Mouse (Mus musculus) spleen, adult 2 months (tissue): ENCODE measurements at regions not wholly inside any gene's neighbourhood (a gene's known extent, or its start where the extent isn't known, plus 50 kb on each side); places are given as distances from the start of the nearest gene placed in this dataset.

Source experiments
- DNase-seq, 2 experiments: peaks; one replicate each; pipeline versions ENCODE4 v3.0.0 to v3.0.0-alpha.2; 2012 to 2021; ENCODE audit warnings: low spot score in 2 of 2, low read depth in 1 of 2
- H3K27ac ChIP-seq: fragments of 200-500 bp; 2 replicates; pipeline ENCODE4 v1.5.1; 2012; ENCODE audit warnings: low read length, inconsistent platforms; ENCODE audit not compliant: insufficient read depth
- H3K27me3 ChIP-seq: fragments of 200-500 bp; 2 replicates; pipeline ENCODE4 v1.6.1; 2012; ENCODE audit warnings: mild to moderate bottlenecking, moderate library complexity, low read length, inconsistent platforms; ENCODE audit not compliant: control insufficient read depth, insufficient read depth
- H3K36me3 ChIP-seq: fragments of 200-500 bp; 2 replicates; pipeline ENCODE4 v1.6.1; 2012; ENCODE audit warnings: mild to moderate bottlenecking, low read length, inconsistent platforms; ENCODE audit not compliant: control insufficient read depth, insufficient read depth
- H3K4me1 ChIP-seq: fragments of 200-500 bp; 2 replicates; pipeline ENCODE4 v1.6.1; 2011; ENCODE audit warnings: inconsistent platforms; ENCODE audit not compliant: control insufficient read depth, insufficient read depth, insufficient read length
- H3K4me3 ChIP-seq: fragments of 200-500 bp; 2 replicates; pipeline ENCODE4 v1.5.1; 2011; ENCODE audit warnings: mild to moderate bottlenecking, inconsistent platforms; ENCODE audit not compliant: insufficient read depth, insufficient read length; ENCODE audit errors: extremely low read depth
- CTCF ChIP-seq: fragments of 200-500 bp; IDR thresholded peaks from 2 replicates; pipeline ENCODE4 v1.5.1; 2011; ENCODE audit warnings: mild to moderate bottlenecking, inconsistent platforms; ENCODE audit not compliant: insufficient read depth, insufficient read length, insufficient replicate concordance; ENCODE audit errors: extremely low read depth
- POLR2A ChIP-seq: fragments of 200-500 bp; IDR thresholded peaks from 2 replicates; pipeline ENCODE4 v1.6.1; 2011; ENCODE audit warnings: low read depth, low read length, inconsistent platforms
- WGBS: fragments of 180-500 bp; shearing (Covaris S2); methylation state at CpG from one replicate; pipeline ENCODE4 v1.1.7; 2018; 5-methylcytosine and 5-hydroxymethylcytosine counted together

DNA sequence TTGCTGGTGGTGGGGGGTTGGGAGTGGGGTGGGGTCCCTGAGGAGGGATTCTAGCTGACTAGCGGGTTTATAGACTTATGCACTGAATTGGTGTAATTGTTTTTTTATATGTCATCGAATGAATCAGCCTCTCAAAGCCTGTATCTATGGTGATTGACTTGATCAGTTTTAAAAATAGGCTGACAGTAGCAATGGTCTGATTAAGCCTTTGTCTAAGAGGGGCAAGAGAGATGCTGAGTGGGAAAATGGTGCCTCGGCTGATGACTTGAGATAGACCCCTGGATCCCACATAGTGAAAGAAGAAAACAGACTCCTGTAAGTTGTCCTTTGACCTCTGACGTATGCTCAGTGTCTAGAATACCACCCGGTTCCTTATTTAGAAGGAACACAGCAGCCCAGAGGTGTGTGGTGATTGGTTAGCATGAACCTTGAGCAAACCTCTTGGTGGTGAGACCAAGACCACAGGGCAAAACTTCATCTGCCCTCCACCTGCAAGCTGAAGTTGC lies 312.7 kb upstream of the Klf3 start:
- Histone ChIP-seq H3K4me3 (no peak overlapping the region), H3K27ac (peak overlapping the region; percentile 33; the same call in 1 of the 2 replicates), H3K27me3 (no peaks in the 10 kb centered on the region), H3K36me3 (no peaks in the 10 kb centered on the region), H3K4me1 (peaks cover 30% of the 10 kb centered on the region; the same call in 1 of the 2 replicates)
- TF ChIP-seq CTCF (no peak), POLR2A (no peak)
- DNase-seq: peak in 1 of 2 experiments; percentile 61
- 62% methylated on average over 5 of the region's 5 CpGs for WGBS

DNA sequence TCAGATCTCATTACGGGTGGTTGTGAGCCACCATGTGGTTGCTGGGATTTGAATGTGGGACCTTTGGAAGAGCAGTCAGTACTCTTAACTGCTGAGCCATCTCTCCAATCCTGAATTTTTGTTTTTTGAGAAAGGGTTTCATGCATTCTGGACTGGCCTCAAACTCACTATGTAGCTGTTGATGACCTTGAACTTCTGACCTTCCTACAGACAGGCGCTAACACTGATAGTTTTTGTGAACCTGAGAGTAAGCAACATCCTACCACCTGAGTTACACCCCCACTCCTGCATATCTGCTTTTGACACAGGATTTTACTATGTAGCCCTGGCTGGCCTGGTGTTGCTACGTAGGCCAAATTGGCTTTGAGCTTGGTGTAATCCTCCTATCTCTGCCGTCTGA lies 308.8 kb upstream of the Klf3 start:
- Histone ChIP-seq H3K4me1 (peaks cover 29% of the 10 kb centered on the region), H3K4me3 (no peak overlapping the region), H3K27ac (no peak overlapping the region), H3K36me3 (no peaks in the 10 kb centered on the region), H3K27me3 (no peaks in the 10 kb centered on the region)
- TF ChIP-seq POLR2A: no peak
- no peak for TF ChIP-seq CTCF
- WGBS: 97% methylated on average over 4 of the region's 4 CpGs
- no peak for DNase-seq

DNA sequence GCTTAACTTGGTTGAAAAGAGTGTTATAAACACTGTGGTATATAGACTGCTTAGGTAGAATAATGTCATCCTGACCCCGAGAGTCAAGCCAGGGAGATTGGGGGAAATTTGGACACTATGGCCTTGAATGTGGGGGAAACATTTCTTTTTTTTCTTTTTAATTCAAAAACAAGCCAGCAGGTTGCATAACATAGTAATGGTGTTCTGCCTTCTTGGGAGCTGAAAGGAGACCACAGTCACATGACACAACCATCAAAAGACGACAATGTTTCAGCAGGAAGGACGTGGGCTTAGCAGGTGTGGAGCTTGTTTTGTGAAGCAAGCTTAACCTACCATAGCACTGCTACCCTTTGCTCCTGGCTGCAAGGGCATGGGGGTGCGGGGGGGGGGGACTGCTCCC lies 306.3 kb upstream of the Klf3 start:
- Histone ChIP-seq H3K36me3 (no peaks in the 10 kb centered on the region), H3K4me1 (peaks cover 30% of the 10 kb centered on the region), H3K4me3 (no peak overlapping the region), H3K27me3 (no peaks in the 10 kb centered on the region), H3K27ac (peak overlapping the region; percentile 71)
- TF ChIP-seq CTCF (no peak), POLR2A (no peak)
- whole genome bisulfite sequencing: 38% methylated on average over 4 of the region's 4 CpGs
- DNase-seq: peak in 1 of 2 experiments; percentile 80

DNA sequence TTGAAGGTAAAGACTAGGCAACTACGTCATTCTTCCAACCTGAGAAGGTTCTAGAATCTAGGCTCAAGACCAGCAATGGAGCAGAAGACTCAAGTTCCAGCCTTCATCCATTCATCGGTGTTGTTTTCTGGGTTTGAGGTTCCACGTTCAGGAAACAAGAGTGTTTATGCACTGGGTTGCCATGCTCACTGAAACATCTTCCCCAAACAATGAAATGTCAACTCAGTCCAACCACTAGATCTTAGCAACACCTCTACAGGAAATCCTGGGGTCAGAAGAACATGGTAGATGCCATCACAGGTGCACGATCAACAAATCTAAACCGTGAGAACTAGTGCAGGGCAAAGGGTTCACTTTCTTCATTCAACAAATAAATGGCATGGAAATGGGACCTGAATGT lies 304.8 kb upstream of the Klf3 start:
- H3K36me3 ChIP-seq: no peaks in the 10 kb centered on the region
- H3K27me3 ChIP-seq: no peaks in the 10 kb centered on the region
- H3K4me3 ChIP-seq: no peak overlapping the region
- DNase-seq: peak in 1 of 2 experiments; percentile 71
- peak overlapping the region; percentile 1; the same call in 1 of the 2 replicates for H3K27ac ChIP-seq
- peaks cover 30% of the 10 kb centered on the region for H3K4me1 ChIP-seq
- TF ChIP-seq CTCF (no peak), POLR2A (no peak)
- WGBS: 59% methylated on average over 5 of the region's 5 CpGs

DNA sequence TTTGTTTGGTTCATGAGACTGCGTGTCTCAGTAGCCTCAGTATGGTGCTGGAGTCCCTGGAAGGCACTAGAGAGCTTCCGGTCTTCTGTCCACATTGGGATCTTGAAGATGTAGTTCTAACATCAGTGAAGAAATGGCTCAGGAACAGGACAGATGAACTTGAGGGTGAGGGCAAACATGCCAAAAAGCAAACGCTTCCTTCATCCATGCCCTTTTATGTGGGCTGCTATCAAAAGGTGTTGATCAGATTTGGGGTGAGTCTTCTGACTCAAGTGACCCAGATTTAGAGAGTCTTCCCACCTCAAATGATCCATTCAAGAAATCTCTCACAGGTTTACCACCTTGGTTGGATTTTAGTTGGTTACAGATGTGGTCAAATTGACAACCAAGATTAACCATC lies 304.1 kb upstream of the Klf3 start:
- Histone ChIP-seq H3K36me3 (no peaks in the 10 kb centered on the region), H3K27ac (peak overlapping the region; percentile 71), H3K4me3 (no peak overlapping the region), H3K27me3 (no peaks in the 10 kb centered on the region), H3K4me1 (peaks cover 30% of the 10 kb centered on the region)
- 90% methylated on average over 3 of the region's 3 CpGs for WGBS
- TF ChIP-seq POLR2A (no peak), CTCF (no peak)
- no peak for DNase-seq

DNA sequence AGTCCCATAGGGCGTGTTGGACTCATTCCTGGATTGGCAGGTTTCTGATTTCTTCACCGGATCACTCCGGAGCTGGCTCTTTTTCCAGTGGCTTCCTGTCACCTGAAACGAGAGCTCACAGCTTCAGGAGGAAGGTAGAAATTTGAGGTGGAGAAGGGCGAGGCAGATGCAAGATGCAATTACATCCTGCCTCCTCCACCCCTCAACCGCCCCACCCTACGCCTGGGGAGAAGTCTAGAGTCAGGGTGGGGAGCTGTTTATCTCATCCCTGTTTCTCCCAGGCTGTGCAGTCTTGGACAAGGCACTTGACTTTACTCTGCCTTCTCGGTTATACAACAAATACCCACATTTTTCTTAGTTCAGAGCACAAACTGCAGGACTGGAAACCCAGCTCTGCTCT lies 302.8 kb upstream of the Klf3 start:
- Histone ChIP-seq H3K27ac (peak overlapping the region; percentile 52), H3K4me3 (no peak overlapping the region), H3K36me3 (no peaks in the 10 kb centered on the region), H3K27me3 (no peaks in the 10 kb centered on the region), H3K4me1 (peaks cover 37% of the 10 kb centered on the region)
- WGBS: 54% methylated on average over 8 of the region's 8 CpGs
- peak in 1 of 2 experiments; percentile 42 for DNase-seq
- no peak for TF ChIP-seq POLR2A
- no peak for TF ChIP-seq CTCF

DNA sequence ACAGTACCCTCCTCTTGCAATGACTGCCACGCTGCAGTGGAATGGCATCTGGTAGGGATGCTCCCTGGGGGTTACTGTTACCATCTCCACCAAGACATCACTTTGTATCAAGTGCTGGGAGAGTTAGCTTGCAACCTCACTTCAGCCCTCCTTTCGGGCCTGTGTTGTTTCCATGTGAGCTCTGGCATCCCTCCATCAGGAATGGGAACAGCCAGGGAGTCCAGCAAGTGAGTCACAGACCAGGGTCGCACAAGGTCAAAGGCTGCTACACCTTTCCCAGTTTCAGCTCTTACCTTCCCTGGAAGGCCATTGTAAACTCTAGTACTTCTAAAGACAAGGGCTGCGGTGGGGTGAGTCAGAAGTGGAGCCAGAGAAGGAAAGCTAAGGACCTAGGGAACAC lies 302.3 kb upstream of the Klf3 start:
- H3K27me3 ChIP-seq: no peaks in the 10 kb centered on the region
- WGBS: 77% methylated on average over 4 of the region's 4 CpGs
- no peaks in the 10 kb centered on the region for H3K36me3 ChIP-seq
- peak overlapping the region; percentile 52 for H3K27ac ChIP-seq
- no peak for TF ChIP-seq CTCF
- H3K4me1 ChIP-seq: peaks cover 37% of the 10 kb centered on the region
- DNase-seq: no peak
- no peak overlapping the region for H3K4me3 ChIP-seq
